Mouse (Mus musculus) hindbrain, embryonic 15.5 days (tissue): ENCODE data around the gene Eogt. TPM values are rescaled to one million over a fixed set of nuclear protein-coding genes. Genes with fewer than 3 reads are reported as not detected.

Source experiments
- ATAC-seq: fragments of 200-750 bp; cut with Nextera tagmentation; 2 replicates; pipeline ENCODE4 v1.8.0; 2017; ENCODE audit warnings: low read depth, moderate number of reproducible peaks, moderate TSS enrichment; ENCODE audit not compliant: low FRiP score
- H3K27ac ChIP-seq: fragments of 300-500 bp; sonication (generic); replicated peaks from 2 replicates; pipeline ENCODE4 v1.5.1; 2015; ENCODE audit warnings: mild to moderate bottlenecking, inconsistent platforms
- H3K27me3 ChIP-seq: fragments of 300-500 bp; sonication (generic); 2 replicates; pipeline ENCODE4 v1.6.1; 2015; ENCODE audit warnings: control low read depth, inconsistent platforms
- H3K36me3 ChIP-seq: fragments of 300-500 bp; sonication (generic); 2 replicates; pipeline ENCODE4 v1.6.1; 2015; ENCODE audit warnings: control low read depth, inconsistent platforms
- H3K4me1 ChIP-seq: fragments of 300-500 bp; sonication (generic); replicated peaks from 2 replicates; pipeline ENCODE4 v1.6.1; 2015; ENCODE audit warnings: control low read depth, inconsistent platforms
- H3K4me2 ChIP-seq: fragments of 300-500 bp; sonication (generic); 2 replicates; pipeline ENCODE4 v1.6.1; 2015; ENCODE audit warnings: moderate library complexity, mild to moderate bottlenecking, inconsistent platforms
- H3K4me3 ChIP-seq: fragments of 300-500 bp; sonication (generic); 2 replicates; pipeline ENCODE4 v1.5.1; 2015; ENCODE audit warnings: mild to moderate bottlenecking, inconsistent platforms
- H3K9ac ChIP-seq: fragments of 300-500 bp; sonication (generic); 2 replicates; pipeline ENCODE4 v1.6.1; 2015; ENCODE audit warnings: inconsistent platforms
- H3K9me3 ChIP-seq: fragments of 300-500 bp; sonication (generic); 2 replicates; pipeline ENCODE4 v1.6.1; 2016; ENCODE audit warnings: control low read depth, inconsistent platforms
- WGBS: fragments of 180-500 bp; shearing (Covaris S2); methylation state at CpG from one replicate; pipeline ENCODE4 v1.1.7; 2015; 5-methylcytosine and 5-hydroxymethylcytosine counted together
- polyA plus RNA-seq: library from polyadenylated mRNA; unstranded; fragments of >200 nt; fragmentation: Nextera tagmentation; extraction: Ambion mirVana; gene quantifications from 2 replicates; pipeline ENCODE4 v1.2.1, GENCODE M21; 2015

Gene Eogt
- polyA plus RNA-seq, 1 experiment from 2014 or later, result 14.2 TPM

DNA sequence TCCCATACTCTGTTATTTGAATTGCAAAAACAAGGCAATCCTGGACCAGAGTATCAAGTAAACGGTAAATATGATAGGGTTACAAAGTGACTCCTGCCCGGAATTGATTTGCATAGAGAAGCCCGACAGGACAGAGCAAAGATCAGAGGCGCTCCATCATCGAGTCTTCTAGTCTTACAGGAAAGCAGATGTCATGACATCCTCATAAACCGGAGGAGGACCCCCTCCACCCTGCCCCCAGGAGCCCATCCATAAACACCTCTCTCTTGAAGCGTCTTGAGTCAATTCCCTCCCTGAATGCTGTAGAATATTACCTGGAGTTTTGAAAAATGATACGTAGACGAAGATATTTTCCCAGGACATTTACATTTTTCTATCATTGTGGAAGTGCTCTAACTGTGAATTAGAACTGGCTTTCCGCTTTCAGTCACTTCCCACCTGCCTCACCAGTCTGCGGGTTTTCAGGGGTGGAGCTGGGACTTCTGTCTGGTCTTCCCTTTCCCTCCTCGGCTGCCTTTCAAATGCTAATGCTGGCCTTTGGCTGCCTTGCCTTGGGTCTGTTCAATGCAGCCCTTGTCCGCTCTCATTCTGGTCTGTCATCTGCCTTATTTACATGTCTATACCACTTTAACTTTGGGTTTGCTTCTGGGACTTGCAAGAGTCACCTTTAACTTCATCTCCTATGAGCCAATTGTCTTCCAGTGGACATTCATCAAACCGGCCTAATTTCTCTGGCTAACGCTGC, 46.9 kb downstream of the Eogt start:
- no peaks in the 10 kb centered on the region for H3K9me3 ChIP-seq
- peak; percentile 64; the same call in 1 of the 2 replicates for ATAC-seq
- no peak overlapping the region for H3K4me3 ChIP-seq
- WGBS, result 3% methylated on average over 15 of the region's 15 CpGs
- no peaks in the 10 kb centered on the region for H3K36me3 ChIP-seq
- H3K27ac ChIP-seq, result no peak overlapping the region
- H3K4me2 ChIP-seq, result peak overlapping the region; percentile 21
- no peaks in the 10 kb centered on the region for H3K27me3 ChIP-seq
- H3K4me1 ChIP-seq, result peaks cover 15% of the 10 kb centered on the region; the same call in 1 of the 2 replicates
- H3K9ac ChIP-seq, result no peak overlapping the region

DNA sequence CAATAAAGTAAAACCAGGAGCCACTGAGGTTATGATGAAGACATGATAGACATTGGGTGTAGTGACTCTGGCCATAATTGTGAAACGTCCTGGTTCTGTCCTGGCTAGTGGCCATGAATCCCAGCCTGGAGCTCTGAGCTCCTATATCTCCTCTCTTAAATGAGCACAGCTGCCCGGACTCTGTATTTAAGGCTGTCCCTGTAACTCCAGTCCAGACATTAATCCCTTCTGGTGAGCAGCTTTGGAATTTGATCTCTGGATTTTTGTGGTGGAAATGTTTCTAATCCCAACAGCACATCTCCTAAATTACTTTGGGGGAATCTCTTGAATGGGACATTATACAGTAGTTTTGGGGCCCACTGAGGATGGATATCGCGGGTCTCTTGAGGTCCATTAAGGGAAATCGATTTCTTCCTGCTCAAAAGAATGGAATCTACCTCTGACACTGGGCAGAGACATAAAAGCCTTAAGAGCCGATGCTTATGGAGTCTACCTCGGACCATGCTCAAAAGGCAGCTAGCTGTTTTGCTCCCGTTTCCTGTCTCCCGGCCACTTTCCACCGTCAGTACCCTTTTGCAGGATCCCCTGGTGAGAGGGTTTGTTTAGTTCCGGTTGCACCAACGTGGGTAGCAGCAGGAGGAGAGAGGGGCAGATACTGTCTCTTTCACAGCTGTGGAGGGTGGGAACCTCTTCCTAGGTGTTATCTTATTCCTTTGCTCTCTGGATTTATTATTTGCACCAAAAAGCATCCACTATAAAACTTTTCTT, 47.6 kb downstream of the Eogt start:
- H3K4me1 ChIP-seq, result peaks cover 15% of the 10 kb centered on the region; the same call in 1 of the 2 replicates
- H3K27ac ChIP-seq, result no peak overlapping the region
- H3K9ac ChIP-seq, result no peak overlapping the region
- no peak overlapping the region for H3K4me3 ChIP-seq
- H3K27me3 ChIP-seq, result no peaks in the 10 kb centered on the region
- 21% methylated on average over 12 of the region's 12 CpGs for WGBS
- H3K4me2 ChIP-seq, result peak overlapping the region; percentile 21; the same call in 1 of the 2 replicates
- no peaks in the 10 kb centered on the region for H3K36me3 ChIP-seq
- no peak for ATAC-seq
- no peaks in the 10 kb centered on the region for H3K9me3 ChIP-seq

DNA sequence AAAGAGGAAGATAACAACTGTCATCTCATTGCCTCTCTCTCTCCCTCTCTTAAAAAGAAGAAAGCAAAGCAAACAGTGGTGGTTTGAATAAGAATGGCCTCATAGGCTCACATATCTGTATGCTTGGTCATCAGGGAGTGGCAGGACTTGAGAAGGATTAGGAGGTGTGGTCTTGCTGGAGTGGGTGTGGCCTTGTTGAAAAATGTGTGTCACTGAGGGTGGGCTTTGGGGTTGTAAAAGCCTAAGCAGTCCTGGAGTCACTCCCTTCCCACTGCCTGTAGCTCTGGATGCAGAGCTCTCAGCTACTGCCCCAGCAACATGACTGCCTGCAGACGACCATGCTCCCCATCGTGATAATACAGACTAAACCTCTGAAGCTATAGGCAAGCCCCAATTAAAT, 66.6 kb downstream of the Eogt start:
- peaks cover 9% of the 10 kb centered on the region for H3K4me1 ChIP-seq
- H3K27ac ChIP-seq, result no peak overlapping the region
- no peaks in the 10 kb centered on the region for H3K36me3 ChIP-seq
- H3K27me3 ChIP-seq, result no peaks in the 10 kb centered on the region
- WGBS, result 89% methylated on average over 2 of the region's 2 CpGs
- ATAC-seq, result no peak
- H3K9ac ChIP-seq, result no peak overlapping the region
- H3K4me2 ChIP-seq, result no peak overlapping the region
- H3K4me3 ChIP-seq, result no peak overlapping the region
- H3K9me3 ChIP-seq, result no peaks in the 10 kb centered on the region

DNA sequence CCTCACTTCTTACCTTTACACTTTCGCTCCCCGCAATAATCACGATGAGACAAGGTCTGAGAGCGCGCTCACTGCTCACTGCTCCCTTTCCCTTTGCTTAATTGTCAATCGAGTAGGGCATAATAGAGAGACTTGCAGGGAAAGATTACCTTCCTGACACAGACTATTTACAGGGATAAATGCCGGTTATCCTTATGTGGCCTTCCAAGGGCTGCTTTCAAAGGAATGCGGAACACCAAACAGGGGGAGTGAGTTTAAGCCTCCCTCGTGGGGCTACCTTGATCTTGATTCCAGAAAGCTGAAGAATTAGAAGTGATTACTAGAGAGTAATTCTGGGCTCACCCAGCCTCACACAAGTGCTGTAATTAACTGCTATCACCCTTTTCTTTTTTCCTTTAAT, 69.0 kb downstream of the Eogt start:
- no peak overlapping the region for H3K4me2 ChIP-seq
- 52% methylated on average over 9 of the region's 9 CpGs for WGBS

DNA sequence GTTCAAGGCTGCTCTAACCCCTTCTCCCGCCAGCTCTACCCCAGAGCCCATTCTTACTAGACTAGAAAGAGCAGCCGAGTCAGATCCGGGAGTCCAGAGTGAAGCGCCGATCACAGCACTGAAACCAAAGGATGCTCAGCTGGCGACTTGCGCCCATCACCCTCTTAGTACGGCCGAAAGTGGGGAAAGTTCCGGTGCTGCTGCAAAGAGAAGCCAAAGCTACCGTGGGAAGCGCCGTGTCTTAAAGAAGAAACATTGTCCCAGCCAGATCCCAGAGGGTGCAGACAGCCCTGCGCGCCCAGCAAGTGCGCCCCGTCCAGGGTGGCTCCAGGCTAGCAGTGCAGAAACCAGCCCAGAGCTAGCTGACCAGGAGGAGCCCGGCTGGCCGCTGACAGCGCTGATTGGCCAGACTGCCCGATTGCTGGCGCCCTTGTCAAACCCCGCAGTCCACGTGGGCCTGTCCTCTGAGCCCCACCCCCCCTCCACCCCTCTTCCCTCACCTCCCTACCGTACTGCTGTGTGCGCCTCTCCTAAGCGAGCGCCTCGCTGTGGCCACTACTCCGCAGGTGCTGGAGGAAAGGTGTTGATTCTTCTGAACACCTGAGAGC, 88.8 kb downstream of the Eogt start, which contains the start of gene Fam19a4:
TSS of gene Fam19a4 (minus strand) at position 340 of the 608 bp plus-strand sequence.
- peak; percentile 87 for ATAC-seq
- H3K27me3 ChIP-seq, result peaks cover 27% of the 10 kb centered on the region
- H3K9ac ChIP-seq, result no peak within 1 kb of the TSS; the same call in 1 of the 2 replicates
- peak within 1 kb of the TSS; percentile 74 for H3K4me2 ChIP-seq
- no peaks in the 10 kb centered on the region for H3K36me3 ChIP-seq
- no peaks in the 10 kb centered on the region for H3K9me3 ChIP-seq
- no peak within 1 kb of the TSS for H3K27ac ChIP-seq
- under 1% methylated on average over 30 of the region's 30 CpGs for WGBS
- H3K4me1 ChIP-seq, result peaks cover 14% of the 10 kb centered on the region
- peak within 1 kb of the TSS; percentile 40 for H3K4me3 ChIP-seq

More for the DNA sequence above, 69.0 kb downstream of the Eogt start:
- Histone ChIP-seq H3K4me1 (peaks cover 9% of the 10 kb centered on the region), H3K9me3 (no peaks in the 10 kb centered on the region), H3K27me3 (no peaks in the 10 kb centered on the region), H3K4me3 (no peak overlapping the region), H3K9ac (no peak overlapping the region), H3K27ac (no peak overlapping the region), H3K36me3 (no peaks in the 10 kb centered on the region)
- ATAC-seq, result no peak

Other genes with a start within 250 kb of the Eogt start
- gene Fam19a4, start 88.8 kb downstream of the Eogt start, polyA plus RNA-seq, result 3.0 and 4.8 TPM in 2 replicates
- 33.0 and 37.2 TPM in 2 replicates for gene Tmf1, start 29.9 kb upstream of the Eogt start, polyA plus RNA-seq
- gene Uba3, start 56.5 kb upstream of the Eogt start, polyA plus RNA-seq, result 84.0 and 84.3 TPM in 2 replicates
- 132 and 133 TPM in 2 replicates for gene Arl6ip5, start 61.5 kb upstream of the Eogt start, polyA plus RNA-seq
- gene Lmod3, start 103.6 kb upstream of the Eogt start, polyA plus RNA-seq, result not detected in 2 replicates